Mouse (Mus musculus) lung, adult 2 months (tissue): ENCODE data around the gene Gsc2. TPM values are rescaled to one million over a fixed set of nuclear protein-coding genes. Genes with fewer than 3 reads are reported as not detected.

ENCODE experiments used
- DNase-seq: peaks from one replicate; pipeline ENCODE4 v3.0.0; 2022
- H3K4me1 ChIP-seq: fragments of 200-500 bp; 2 replicates; pipeline ENCODE4 v1.6.1; 2011; ENCODE audit warnings: low read length; ENCODE audit not compliant: control insufficient read depth, insufficient read depth
- H3K4me3 ChIP-seq: fragments of 200-500 bp; replicated peaks from 2 replicates; pipeline ENCODE3; 2011; ENCODE audit warnings: low read depth, mild to moderate bottlenecking, control low read depth, low read length; ENCODE audit errors: extremely low read depth
- CTCF ChIP-seq: fragments of 200-500 bp; IDR thresholded peaks from 2 replicates; pipeline ENCODE4 v1.5.1; 2011; ENCODE audit warnings: mild to moderate bottlenecking, low read length, control low read depth; ENCODE audit not compliant: insufficient read depth
- POLR2A ChIP-seq: fragments of 200-500 bp; IDR thresholded peaks from 2 replicates; pipeline ENCODE4 v1.6.1; 2011; ENCODE audit warnings: low read depth, mild to moderate bottlenecking, control low read depth, low read length, borderline replicate concordance; ENCODE audit errors: extremely low read depth
- WGBS: fragments of 180-500 bp; shearing (Covaris S2); methylation state at CpG from one replicate; pipeline ENCODE4 v1.1.7; 2018; 5-methylcytosine and 5-hydroxymethylcytosine counted together
- polyA plus RNA-seq: library from polyadenylated mRNA; depleted of rRNA; stranded (reverse); fragments of >200 nt; gene quantifications from 2 replicates; pipeline ENCODE4 v1.2.3, GENCODE M21; 2012; rRNA removed

The Gsc2 gene
- polyA plus RNA-seq, 1 experiment: not detected

GRCm38 (mm10) chr16:17872995-17873394 lies 41.9 kb downstream of the Gsc2 start:
- Histone ChIP-seq H3K4me1 (peaks cover 3% of the 10 kb centered on the region; the same call in 1 of the 2 replicates), H3K4me3 (no peak overlapping the region)
- WGBS: 62% methylated on average over 4 of the region's 4 CpGs
- no peak for DNase-seq
- TF ChIP-seq CTCF (no peak), POLR2A (no peak)

GRCm38 (mm10) chr16:17871248-17871647 lies 43.6 kb downstream of the Gsc2 start:
- TF ChIP-seq CTCF (no peak), POLR2A (no peak)
- Histone ChIP-seq H3K4me3 (no peak overlapping the region), H3K4me1 (peaks cover 3% of the 10 kb centered on the region; the same call in 1 of the 2 replicates)
- DNase-seq: no peak
- WGBS: 59% methylated on average over 5 of the region's 5 CpGs

- no peak for DNase-seq
- no peak for TF ChIP-seq CTCF
- no peak for TF ChIP-seq POLR2A
- Histone ChIP-seq H3K4me1 (no peaks in the 10 kb centered on the region; the same call in 1 of the 2 replicates), H3K4me3 (no peak overlapping the region)
- 51% methylated on average over 6 of the region's 6 CpGs for WGBS
These were observed 49.1 kb downstream of the Gsc2 start for GRCm38 (mm10) chr16:17865770-17866169.

- H3K4me1 ChIP-seq: no peaks in the 10 kb centered on the region; the same call in 1 of the 2 replicates
- H3K4me3 ChIP-seq: no peak overlapping the region
- TF ChIP-seq CTCF: no peak
- no peak for TF ChIP-seq POLR2A
- DNase-seq: no peak
- 48% methylated on average over 2 of the region's 2 CpGs for WGBS
These were observed 49.6 kb downstream of the Gsc2 start for GRCm38 (mm10) chr16:17865293-17865692.

Other genes with a start within 250 kb of the Gsc2 start
- gene Med15, start 182.2 kb downstream of the Gsc2 start, polyA plus RNA-seq: 96.9 and 109 TPM in 2 replicates
- 39.4 and 42.0 TPM in 2 replicates for gene Klhl22, start 155.4 kb downstream of the Gsc2 start, polyA plus RNA-seq
- gene Scarf2, start 117.8 kb downstream of the Gsc2 start, polyA plus RNA-seq: 215 and 266 TPM in 2 replicates
- gene B830017H08Rik, start 81.9 kb downstream of the Gsc2 start, polyA plus RNA-seq: 0.08 and 0.10 TPM in 2 replicates
- 7.5 and 9.4 TPM in 2 replicates for gene Car15, start 76.7 kb downstream of the Gsc2 start, polyA plus RNA-seq
- gene Gm20518, start 23.4 kb downstream of the Gsc2 start, polyA plus RNA-seq: 1.5 and 1.7 TPM in 2 replicates
- 0.07 and 0.09 TPM in 2 replicates for gene Tssk1, start 20.8 kb downstream of the Gsc2 start, polyA plus RNA-seq
- 138 and 144 TPM in 2 replicates for gene Dgcr2, start 16.5 kb downstream of the Gsc2 start, polyA plus RNA-seq
- gene Tssk2, start 16.4 kb downstream of the Gsc2 start, polyA plus RNA-seq: not detected in 2 replicates
- gene Ess2, start 3.7 kb downstream of the Gsc2 start, polyA plus RNA-seq: 17.5 and 22.8 TPM in 2 replicates
- gene Slc25a1, start 13.2 kb upstream of the Gsc2 start, polyA plus RNA-seq: 166 and 199 TPM in 2 replicates
- gene Vpreb2, start 65.4 kb upstream of the Gsc2 start, polyA plus RNA-seq: not detected in 2 replicates
- gene Dgcr6, start 137.8 kb upstream of the Gsc2 start, polyA plus RNA-seq: 54.6 and 59.2 TPM in 2 replicates
- gene Prodh, start 175.1 kb upstream of the Gsc2 start, polyA plus RNA-seq: 49.3 and 56.7 TPM in 2 replicates
- 1.1 and 1.4 TPM in 2 replicates for gene Rtn4r, start 212.6 kb upstream of the Gsc2 start, polyA plus RNA-seq